Mouse (Mus musculus) hematopoietic stem cell, adult 5-6 weeks (primary cell): ENCODE measurements around the gene Edf1. TPM values are rescaled to one million over a fixed set of nuclear protein-coding genes. Genes with fewer than 3 reads are reported as not detected.

Source experiments
- ATAC-seq, 2 experiments: fragments of 125-278 bp in 1 of 2; replicated peaks in 1 of 2; 2 replicates each; pipeline ENCODE4 v1.8.0; 2016 to 2017; ENCODE audit warnings: inconsistent platforms in 2 of 2, mild to moderate bottlenecking in 2 of 2, moderate number of reproducible peaks in 2 of 2, low read depth in 1 of 2, moderate TSS enrichment in 1 of 2; ENCODE audit not compliant: low FRiP score in 2 of 2, poor library complexity in 2 of 2, severe bottlenecking in 2 of 2, insufficient read depth in 1 of 2, low TSS enrichment in 1 of 2
- total RNA-seq: library from RNA; stranded (forward); fragments of 172-1452, 232-1000 nt; gene quantifications from 2 replicates; pipeline ENCODE4 v1.2.3, GENCODE M21; 2017

Edf1 gene
- total RNA-seq, 1 experiment from 2014 or later = 71.1 TPM

DNA sequence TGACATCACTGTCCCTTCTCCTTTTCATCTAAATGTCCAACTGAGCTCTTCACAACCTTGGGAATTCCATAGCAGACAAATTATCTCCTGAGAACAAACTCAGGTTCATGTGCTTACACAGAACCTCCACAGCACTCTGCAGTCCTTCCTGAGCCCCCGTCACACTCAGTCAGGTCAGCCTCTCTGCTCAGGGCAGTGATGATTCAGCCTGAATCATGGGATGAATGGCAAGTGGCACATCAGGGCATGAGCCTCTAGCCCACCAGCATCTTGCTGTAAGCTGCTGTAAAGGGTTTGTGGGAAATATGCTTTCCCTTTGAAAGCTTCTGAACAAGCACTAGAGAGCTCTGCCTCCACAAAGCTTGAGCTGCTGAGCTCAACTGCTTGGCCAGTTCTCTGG, 41.1 kb downstream of the Edf1 start:
- ATAC-seq = no peak

DNA sequence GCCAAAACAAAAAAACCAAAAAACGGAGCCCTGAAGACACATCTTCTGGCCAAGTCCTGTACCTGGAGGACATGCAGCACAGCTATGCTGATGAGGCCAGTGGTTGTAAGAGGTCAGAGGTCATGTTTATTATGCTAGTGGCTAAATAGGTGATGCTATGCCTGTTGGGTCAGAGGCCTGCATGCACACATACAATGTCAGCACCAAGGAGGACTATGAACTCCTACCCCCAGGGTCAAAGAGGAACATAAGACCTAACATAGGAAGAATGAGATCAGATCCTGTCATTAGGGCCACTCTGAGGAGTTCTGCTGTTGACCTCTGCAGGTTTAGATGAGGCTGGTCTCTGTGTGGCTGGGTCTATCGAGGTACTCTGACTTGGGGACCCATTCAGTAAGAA, 42.4 kb downstream of the Edf1 start:
- ATAC-seq = no peak

DNA sequence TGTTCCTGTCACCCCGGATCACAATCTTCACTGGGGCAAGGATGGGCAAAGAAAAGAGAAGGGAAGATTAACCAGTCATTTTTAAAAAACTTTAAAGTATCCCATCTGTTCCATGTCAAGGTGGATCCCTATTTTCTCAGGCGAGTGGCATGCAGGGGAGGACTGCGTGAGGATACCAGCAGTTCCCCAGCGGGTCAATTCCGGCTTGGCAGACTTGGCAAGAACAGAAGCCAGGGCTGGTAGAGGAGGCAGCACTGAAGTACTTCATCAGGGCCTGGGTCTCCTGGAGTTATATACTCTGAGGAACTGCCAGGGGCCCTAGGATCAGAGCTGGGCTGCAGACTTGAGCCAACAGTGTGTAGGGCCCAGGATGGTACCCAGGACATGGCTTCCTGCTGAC, 44.9 kb downstream of the Edf1 start:
- no peak for ATAC-seq

DNA sequence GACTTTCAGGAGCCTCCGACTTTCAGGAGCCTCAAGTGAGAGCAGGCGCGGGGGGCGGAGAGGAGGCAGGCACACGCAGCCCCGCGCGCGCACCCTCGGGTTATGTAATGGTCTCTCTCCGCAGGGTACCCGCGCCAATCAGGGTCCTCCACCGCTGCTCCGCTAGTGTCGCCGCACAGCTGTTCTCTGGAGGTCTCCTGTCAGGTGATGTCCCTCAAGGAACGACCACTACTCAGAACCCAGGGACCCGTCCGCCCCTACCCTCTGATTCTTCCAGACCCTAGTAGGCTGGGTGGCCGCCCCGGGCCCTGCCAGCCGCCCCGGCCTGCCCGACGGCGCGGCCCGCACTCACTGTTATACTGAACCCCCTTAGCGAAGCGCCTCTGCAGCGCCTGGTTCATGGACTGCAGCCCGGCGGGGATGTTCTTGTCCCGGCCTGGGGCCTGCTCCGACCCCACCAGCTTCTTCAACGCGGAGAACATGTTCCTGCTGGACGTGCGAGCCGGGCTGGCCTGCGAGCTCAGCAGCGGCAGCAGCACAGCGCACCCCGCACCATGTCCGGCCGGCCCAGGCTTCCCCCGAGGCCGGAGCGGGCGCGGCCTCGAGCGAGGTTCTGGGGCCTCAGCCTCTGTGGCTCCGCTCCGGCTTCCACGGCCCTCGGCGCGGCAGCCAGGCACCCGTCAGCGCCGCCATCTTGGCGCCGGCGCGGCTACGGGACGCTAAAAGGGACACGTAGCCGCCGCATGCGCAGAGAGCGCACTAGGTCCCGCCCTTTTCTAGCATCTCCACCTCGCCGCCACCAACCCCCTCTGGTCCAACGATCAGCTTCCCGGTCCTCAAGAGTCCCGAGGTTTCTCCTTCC, 50.3 kb downstream of the Edf1 start, which contains the start of gene Rabl6:
Gene Rabl6 (minus strand): TSS at position 761 of the 862 bp plus-strand sequence.
- peak; percentile 82 to 88 for ATAC-seq

DNA sequence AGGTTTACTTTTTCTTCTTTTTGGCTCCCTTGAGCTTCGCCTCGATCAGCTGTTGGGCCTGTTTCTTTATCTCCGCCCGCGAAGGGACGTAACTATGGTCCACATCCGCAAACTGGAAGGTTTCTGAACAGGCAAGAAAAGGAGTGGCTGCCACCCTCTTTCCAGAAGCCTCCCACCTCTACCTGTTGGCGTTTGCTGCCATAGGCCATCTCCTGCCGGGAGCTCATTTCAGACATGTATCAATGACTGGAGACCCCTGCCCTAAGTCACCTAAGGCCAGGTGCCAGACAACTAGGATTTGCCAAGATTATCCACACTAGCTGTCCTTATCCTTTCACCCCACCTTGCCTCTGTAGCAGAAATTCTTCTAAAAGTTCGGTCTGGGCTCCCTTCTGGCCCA, 51.0 kb downstream of the Edf1 start:
- ATAC-seq = peak; percentile 12 to 26; a peak in 2 of 4 replicates

Other genes starting within 250 kb of the Edf1 start
- gene Grin1, start 238.7 kb upstream of the Edf1 start, total RNA-seq = not detected in 2 replicates
- gene Man1b1, start 225.5 kb upstream of the Edf1 start, total RNA-seq = 60.9 and 70.9 TPM in 2 replicates
- gene Dpp7, start 201.5 kb upstream of the Edf1 start, total RNA-seq = 11.9 and 31.6 TPM in 2 replicates
- 8.2 and 12.6 TPM in 2 replicates for gene Uap1l1, start 192.2 kb upstream of the Edf1 start, total RNA-seq
- 3.3 and 12.1 TPM in 2 replicates for gene Sapcd2, start 185.5 kb upstream of the Edf1 start, total RNA-seq
- not detected in 2 replicates for gene Entpd2, start 162.0 kb upstream of the Edf1 start, total RNA-seq
- 0.74 and 2.3 TPM in 2 replicates for gene Npdc1, start 158.5 kb upstream of the Edf1 start, total RNA-seq
- gene Fut7, start 134.6 kb upstream of the Edf1 start, total RNA-seq = 23.6 and 28.5 TPM in 2 replicates
- 52.7 and 57.5 TPM in 2 replicates for gene Abca2, start 129.1 kb upstream of the Edf1 start, total RNA-seq
- not detected in 2 replicates for gene Clic3, start 101.0 kb upstream of the Edf1 start, total RNA-seq
- 27.5 and 28.0 TPM in 2 replicates for gene Paxx, start 96.8 kb upstream of the Edf1 start, total RNA-seq
- gene Ptgds, start 87.8 kb upstream of the Edf1 start, total RNA-seq = 3.4 and 3.5 TPM in 2 replicates
- not detected in 2 replicates for gene Lcn12, start 63.9 kb upstream of the Edf1 start, total RNA-seq
- 20.6 and 25.1 TPM in 2 replicates for gene Fbxw5, start 57.1 kb upstream of the Edf1 start, total RNA-seq
- 0.35 and 2.0 TPM in 2 replicates for gene C8g, start 56.1 kb upstream of the Edf1 start, total RNA-seq
- 18.0 and 20.2 TPM in 2 replicates for gene Traf2, start 10.9 kb upstream of the Edf1 start, total RNA-seq
- gene Mamdc4, start 17.0 kb downstream of the Edf1 start, total RNA-seq = 1.1 and 4.8 TPM in 2 replicates
- 27.8 and 63.7 TPM in 2 replicates for gene Phpt1, start 17.4 kb downstream of the Edf1 start, total RNA-seq
- 0.40 TPM in 1 of 2 replicates, not detected in the other for gene Ajm1, start 23.9 kb downstream of the Edf1 start, total RNA-seq
- 56.5 and 67.0 TPM in 2 replicates for gene Rabl6, start 50.7 kb downstream of the Edf1 start, total RNA-seq
- not detected in 2 replicates for gene Ccdc183, start 59.8 kb downstream of the Edf1 start, total RNA-seq
- 22.2 and 28.8 TPM in 2 replicates for gene Tmem141, start 64.2 kb downstream of the Edf1 start, total RNA-seq
- gene Fcna, start 70.2 kb downstream of the Edf1 start, total RNA-seq = 0.94 TPM in 1 of 2 replicates, not detected in the other
- not detected in 2 replicates for gene Lcn8, start 95.3 kb downstream of the Edf1 start, total RNA-seq
- not detected in 2 replicates for gene Lcn5, start 100.1 kb downstream of the Edf1 start, total RNA-seq
- gene Lcn6, start 118.9 kb downstream of the Edf1 start, total RNA-seq = not detected in 2 replicates
- not detected in 2 replicates for gene Lcn10, start 124.9 kb downstream of the Edf1 start, total RNA-seq
- gene Obp2a, start 142.2 kb downstream of the Edf1 start, total RNA-seq = not detected in 2 replicates
- 6.4 and 11.8 TPM in 2 replicates for gene Bmyc, start 148.9 kb downstream of the Edf1 start, total RNA-seq
- not detected in 2 replicates for gene Obp2b, start 179.2 kb downstream of the Edf1 start, total RNA-seq
- not detected in 2 replicates for gene Lcn3, start 207.7 kb downstream of the Edf1 start, total RNA-seq
- not detected in 2 replicates for gene Lcn11, start 219.2 kb downstream of the Edf1 start, total RNA-seq
- not detected in 2 replicates for gene Gm13539, start 224.4 kb downstream of the Edf1 start, total RNA-seq